Mouse (Mus musculus): ENCODE results near the gene Ptpn7. TPM values are rescaled to one million over a fixed set of nuclear protein-coding genes. Genes with fewer than 3 reads are reported as not detected.

Ptpn7 gene
- total and polyA plus RNA-seq, 2 experiments from 2014 or later: 0.30 to 3.9 TPM

DNA sequence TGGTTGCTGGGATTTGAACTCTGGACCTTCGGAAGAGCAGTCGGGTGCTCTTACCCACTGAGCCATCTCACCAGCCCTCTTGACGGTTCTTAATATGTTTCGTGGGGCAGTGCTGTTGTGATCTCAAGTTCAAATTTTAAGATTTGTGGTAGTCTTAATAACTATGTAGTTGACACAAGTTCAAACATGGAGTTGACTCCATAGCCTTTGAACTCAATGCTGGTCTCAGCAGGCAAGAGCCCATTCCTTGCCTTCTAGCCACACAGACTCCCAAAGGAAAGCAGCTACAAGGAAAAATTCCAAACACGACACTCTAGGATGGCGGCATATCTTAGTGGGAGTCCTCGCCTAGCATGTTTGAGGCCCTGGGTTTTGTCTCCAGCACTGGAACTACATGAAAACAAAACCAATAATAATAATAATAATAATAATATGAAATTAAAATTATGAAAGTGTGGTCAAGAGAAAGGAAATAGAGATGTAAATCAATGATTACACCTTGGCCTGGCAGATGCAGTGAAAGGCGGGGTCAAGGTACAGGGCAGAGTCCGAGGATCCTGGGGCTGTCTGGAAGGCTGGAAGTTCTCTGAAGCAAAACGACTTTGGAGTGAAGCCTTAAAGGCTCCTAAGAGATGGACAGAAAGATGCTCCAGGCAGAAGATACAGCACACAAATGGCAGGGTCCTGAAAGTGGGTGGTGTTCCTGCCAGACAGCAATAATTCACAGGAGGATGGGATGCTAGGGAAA lies 36.1 kb downstream of the Ptpn7 start:
- Histone ChIP-seq H3K4me1 (ENCODE audit: control insufficient read depth, insufficient read depth) (no peaks in the 10 kb centered on the region), H3K9me3 (replicated peaks; ENCODE audit: control insufficient read depth, low read length) (no peaks in the 10 kb centered on the region), H3K36me3 (replicated peaks; ENCODE audit: control insufficient read depth, insufficient read depth, low read length) (no peaks in the 10 kb centered on the region), H3K9ac (replicated peaks; ENCODE audit: low read depth, low read length) (no peak overlapping the region), H3K4me3 (ENCODE audit: low read depth, low read length) (no peak overlapping the region), H3K27ac (ENCODE audit: low read depth) (no peak overlapping the region), H3K27me3 (ENCODE audit: control insufficient read depth, insufficient read depth, low read length) (peaks cover 67% of the 10 kb centered on the region), H3K4me2 (ENCODE audit: low read depth, low read length) (no peak overlapping the region)
- DNase-seq (ENCODE audit: low spot score) (no peak), ATAC-seq (ENCODE audit: insufficient read depth, low read depth) (no peak)
- no peak for TF ChIP-seq EP300 (IDR thresholded peaks at IDR 0.05; ENCODE audit: low read depth)
- TF ChIP-seq CTCF (IDR thresholded peaks at IDR 0.05; ENCODE audit: low read depth): no peak
- 92% methylated on average over 10 of the region's 10 CpGs for WGBS

GRCm38 (mm10) chr1:135169556-135170224 lies 37.2 kb downstream of the Ptpn7 start:
- ATAC-seq (ENCODE audit: insufficient read depth, low read depth): peak; percentile 22; the same call in 1 of the 2 replicates
- H3K27me3 ChIP-seq (ENCODE audit: control insufficient read depth, insufficient read depth, low read length): peaks cover 63% of the 10 kb centered on the region

GRCm38 (mm10) chr1:135170299-135170698 lies 37.8 kb downstream of the Ptpn7 start:
- Histone ChIP-seq H3K9me3 (replicated peaks; ENCODE audit: control insufficient read depth, low read length) (no peaks in the 10 kb centered on the region), H3K36me3 (replicated peaks; ENCODE audit: control insufficient read depth, insufficient read depth, low read length) (no peaks in the 10 kb centered on the region), H3K4me3 (ENCODE audit: low read depth, low read length) (no peak overlapping the region), H3K27ac (ENCODE audit: low read depth) (no peak overlapping the region), H3K4me2 (ENCODE audit: low read depth, low read length) (peak overlapping the region; percentile 37), H3K9ac (replicated peaks; ENCODE audit: low read depth, low read length) (no peak overlapping the region), H3K4me1 (ENCODE audit: control insufficient read depth, insufficient read depth) (no peaks in the 10 kb centered on the region), H3K27me3 (ENCODE audit: control insufficient read depth, insufficient read depth, low read length) (peaks cover 63% of the 10 kb centered on the region)
- DNase-seq (ENCODE audit: low spot score): no peak
- ATAC-seq (ENCODE audit: insufficient read depth, low read depth): 0 out of 2 replicates have a peak, but pooled peaks have one; percentile 12
- WGBS: 40% methylated on average over 10 of the region's 10 CpGs
- no peak for TF ChIP-seq EP300 (IDR thresholded peaks at IDR 0.05; ENCODE audit: low read depth)
- no peak for TF ChIP-seq CTCF (IDR thresholded peaks at IDR 0.05; ENCODE audit: low read depth)

More at GRCm38 (mm10) chr1:135169556-135170224, 37.2 kb downstream of the Ptpn7 start:
- H3K36me3 ChIP-seq (replicated peaks; ENCODE audit: control insufficient read depth, insufficient read depth, low read length): no peaks in the 10 kb centered on the region
- no peaks in the 10 kb centered on the region for H3K4me1 ChIP-seq (ENCODE audit: control insufficient read depth, insufficient read depth)
- H3K4me2 ChIP-seq (ENCODE audit: low read depth, low read length): peak overlapping the region; percentile 37
- TF ChIP-seq CTCF (IDR thresholded peaks at IDR 0.05; ENCODE audit: low read depth) (no peak), EP300 (IDR thresholded peaks at IDR 0.05; ENCODE audit: low read depth) (no peak)
- H3K4me3 ChIP-seq (ENCODE audit: low read depth, low read length): no peak overlapping the region; the same call in 1 of the 2 replicates
- H3K9ac ChIP-seq (replicated peaks; ENCODE audit: low read depth, low read length): no peak overlapping the region
- peak; percentile 39 for DNase-seq (ENCODE audit: low spot score)
- 36% methylated on average over 12 of the region's 12 CpGs for WGBS
- peak overlapping the region; percentile 52 for H3K27ac ChIP-seq (ENCODE audit: low read depth)
- H3K9me3 ChIP-seq (replicated peaks; ENCODE audit: control insufficient read depth, low read length): no peaks in the 10 kb centered on the region

DNA sequence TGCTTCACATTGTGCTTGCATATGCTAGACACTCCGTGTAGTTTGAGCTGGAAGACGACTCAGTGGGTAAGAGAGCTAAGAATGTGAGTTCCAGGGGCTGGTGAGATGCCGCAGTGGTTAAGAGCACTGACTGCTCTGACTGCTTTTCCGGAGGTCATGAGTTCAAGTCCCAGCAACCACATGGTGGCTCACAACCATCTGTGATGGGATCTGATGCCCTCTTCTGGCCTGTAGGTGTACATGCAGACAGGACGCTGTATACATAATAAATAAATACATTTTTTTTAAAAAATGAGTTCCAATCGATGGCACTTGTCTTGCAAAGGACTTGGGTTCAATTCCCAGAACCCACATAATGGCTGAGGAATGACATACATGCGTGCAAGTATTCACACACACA lies 38.7 kb downstream of the Ptpn7 start:
- no peaks in the 10 kb centered on the region for H3K36me3 ChIP-seq (replicated peaks; ENCODE audit: control insufficient read depth, insufficient read depth, low read length)
- no peak overlapping the region for H3K9ac ChIP-seq (replicated peaks; ENCODE audit: low read depth, low read length)
- DNase-seq (ENCODE audit: low spot score): no peak
- TF ChIP-seq EP300 (IDR thresholded peaks at IDR 0.05; ENCODE audit: low read depth) (no peak), CTCF (IDR thresholded peaks at IDR 0.05; ENCODE audit: low read depth) (peak; percentile 23; the same call in 1 of the 2 replicates)
- H3K4me3 ChIP-seq (ENCODE audit: low read depth, low read length): no peak overlapping the region
- peaks cover 60% of the 10 kb centered on the region for H3K27me3 ChIP-seq (ENCODE audit: control insufficient read depth, insufficient read depth, low read length)
- no peak overlapping the region for H3K27ac ChIP-seq (ENCODE audit: low read depth)
- no peaks in the 10 kb centered on the region for H3K4me1 ChIP-seq (ENCODE audit: control insufficient read depth, insufficient read depth)
- no peak overlapping the region for H3K4me2 ChIP-seq (ENCODE audit: low read depth, low read length)
- H3K9me3 ChIP-seq (replicated peaks; ENCODE audit: control insufficient read depth, low read length): no peaks in the 10 kb centered on the region
- ATAC-seq (ENCODE audit: insufficient read depth, low read depth): no peak
- 82% methylated on average over 7 of the region's 7 CpGs for WGBS

DNA sequence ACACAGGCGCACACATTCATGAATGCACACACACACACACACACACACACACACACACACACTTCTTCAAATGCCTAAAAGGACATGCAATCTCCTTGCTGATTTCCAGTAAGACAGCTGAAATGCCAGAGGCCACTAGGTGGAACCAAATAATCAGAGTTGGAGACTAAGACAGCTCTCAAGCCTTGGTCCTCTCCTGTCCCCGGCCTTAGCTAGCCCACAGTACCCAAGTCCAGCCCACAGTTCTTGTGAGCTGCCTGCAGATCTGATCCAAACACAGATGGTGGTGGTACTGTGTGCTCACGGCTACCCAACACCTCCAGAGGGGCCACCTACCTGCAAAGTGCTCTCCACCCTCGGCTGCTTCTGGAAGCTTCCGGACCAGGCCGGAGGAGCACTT lies 39.5 kb downstream of the Ptpn7 start:
- 56% methylated on average over 6 of the region's 6 CpGs for WGBS
- Histone ChIP-seq H3K9ac (replicated peaks; ENCODE audit: low read depth, low read length) (no peak overlapping the region), H3K36me3 (replicated peaks; ENCODE audit: control insufficient read depth, insufficient read depth, low read length) (no peaks in the 10 kb centered on the region), H3K4me2 (ENCODE audit: low read depth, low read length) (no peak overlapping the region), H3K4me3 (ENCODE audit: low read depth, low read length) (no peak overlapping the region), H3K4me1 (ENCODE audit: control insufficient read depth, insufficient read depth) (no peaks in the 10 kb centered on the region), H3K27me3 (ENCODE audit: control insufficient read depth, insufficient read depth, low read length) (peaks cover 52% of the 10 kb centered on the region), H3K9me3 (replicated peaks; ENCODE audit: control insufficient read depth, low read length) (no peaks in the 10 kb centered on the region), H3K27ac (ENCODE audit: low read depth) (no peak overlapping the region)
- TF ChIP-seq EP300 (IDR thresholded peaks at IDR 0.05; ENCODE audit: low read depth) (no peak), CTCF (IDR thresholded peaks at IDR 0.05; ENCODE audit: low read depth) (peak; percentile 90)
- peak; percentile 65 for ATAC-seq (ENCODE audit: insufficient read depth, low read depth)
- DNase-seq (ENCODE audit: low spot score): peak; percentile 73
